Mouse (Mus musculus): Measurements from ENCODE around the gene Ebi3.

The Ebi3 gene

DNA sequence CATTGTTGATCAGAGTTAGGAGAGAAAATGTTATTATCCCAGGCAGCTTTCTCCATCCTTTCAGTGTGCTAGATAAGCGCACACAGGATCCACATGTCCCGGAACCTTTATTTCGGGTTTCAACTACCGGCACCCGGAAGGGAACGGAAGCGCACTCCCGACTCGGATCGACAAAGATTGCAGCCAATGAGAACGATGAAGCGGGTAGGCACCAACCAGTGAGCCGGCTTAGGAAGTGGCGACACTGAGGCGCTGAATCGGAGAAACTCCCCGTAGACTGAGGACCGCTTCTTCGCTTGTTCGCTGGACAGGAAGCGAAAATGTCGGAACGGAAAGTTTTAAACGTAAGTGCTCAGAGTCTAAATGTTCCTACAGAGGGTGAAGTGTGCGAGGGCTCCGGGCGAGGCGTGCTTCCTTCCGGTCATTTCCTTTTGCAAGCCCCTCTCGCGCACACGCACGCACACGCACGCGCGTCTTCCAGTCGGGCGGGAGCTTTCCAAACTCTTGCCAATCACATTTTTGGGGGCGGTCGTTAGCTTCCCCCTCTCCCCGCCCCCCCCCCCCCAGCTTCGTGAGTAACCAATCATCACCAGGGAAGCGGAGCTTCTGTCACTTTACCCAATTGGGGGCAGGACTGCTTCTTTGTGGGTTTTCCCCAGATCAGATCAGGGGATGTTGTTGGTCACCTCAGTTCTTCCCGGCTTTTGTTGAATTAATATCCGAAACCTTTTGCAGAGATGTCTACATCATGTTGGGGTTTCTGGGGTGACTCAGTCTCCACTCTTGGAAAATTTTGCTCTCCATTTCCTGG lies 6.7 kb downstream of the Ebi3 start, which contains the start of gene Yju2:
Gene Yju2, plus strand, starts transcription at position 182 of the 811 bp plus-strand sequence.
- peak; percentile 94 for DNase-seq (ENCODE audit: low spot score)

- DNase-seq (ENCODE audit: low spot score), result no peak
Observed at GRCm38 (mm10) chr17:55959946-55960740, 7.7 kb downstream of the Ebi3 start.

GRCm38 (mm10) chr17:55960791-55961190 lies 8.4 kb downstream of the Ebi3 start:
- DNase-seq (ENCODE audit: low spot score), result no peak

- peak; percentile 5 for DNase-seq (ENCODE audit: low spot score)
Observed at GRCm38 (mm10) chr17:55961631-55962030, 9.2 kb downstream of the Ebi3 start.

DNA sequence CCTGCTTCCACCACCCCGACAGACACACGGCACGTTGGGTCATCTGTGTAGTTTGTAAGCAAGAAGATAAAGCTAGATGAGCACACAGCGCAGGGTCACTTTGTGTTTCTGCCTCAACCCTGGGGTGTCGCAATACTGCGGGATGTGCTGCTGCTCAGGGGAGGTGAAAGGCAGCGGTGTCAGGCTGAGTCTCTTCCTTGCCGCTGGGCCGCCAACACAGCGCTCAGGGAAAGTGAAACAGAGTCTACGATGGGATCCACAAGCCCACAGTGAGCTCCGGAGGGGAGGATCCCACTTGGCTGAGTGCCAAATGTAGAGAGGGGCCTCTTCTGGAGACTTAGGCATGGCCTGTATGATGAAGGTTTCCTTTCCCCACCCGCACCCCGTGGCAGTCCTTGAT lies 10.7 kb downstream of the Ebi3 start:
- DNase-seq (ENCODE audit: low spot score), result no peak

DNA sequence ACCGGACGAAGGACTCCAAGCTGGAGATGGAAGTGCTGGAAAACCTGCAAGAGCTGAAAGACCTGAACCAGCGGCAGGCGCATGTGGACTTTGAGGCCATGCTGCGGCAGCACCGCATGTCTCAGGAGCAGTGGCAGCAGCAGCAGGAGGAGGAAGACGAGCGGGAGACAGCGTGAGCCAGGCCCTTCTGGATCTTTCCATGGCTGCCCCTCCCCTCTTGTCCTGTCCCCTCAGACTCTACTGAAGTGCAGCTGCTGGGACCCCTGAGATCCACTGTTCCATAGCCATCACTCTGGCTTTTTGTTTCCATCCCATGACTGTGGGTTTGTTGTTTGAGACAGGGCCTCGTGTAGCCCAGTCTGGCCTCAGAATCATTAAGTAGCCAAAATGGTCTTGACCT lies 12.1 kb downstream of the Ebi3 start:
- no peak for DNase-seq (ENCODE audit: low spot score)

GRCm38 (mm10) chr17:55964996-55965395 lies 12.6 kb downstream of the Ebi3 start:
- DNase-seq (ENCODE audit: low spot score), result no peak

- DNase-seq (ENCODE audit: low spot score), result no peak
Observed at GRCm38 (mm10) chr17:55967186-55967585, 14.7 kb downstream of the Ebi3 start.

DNA sequence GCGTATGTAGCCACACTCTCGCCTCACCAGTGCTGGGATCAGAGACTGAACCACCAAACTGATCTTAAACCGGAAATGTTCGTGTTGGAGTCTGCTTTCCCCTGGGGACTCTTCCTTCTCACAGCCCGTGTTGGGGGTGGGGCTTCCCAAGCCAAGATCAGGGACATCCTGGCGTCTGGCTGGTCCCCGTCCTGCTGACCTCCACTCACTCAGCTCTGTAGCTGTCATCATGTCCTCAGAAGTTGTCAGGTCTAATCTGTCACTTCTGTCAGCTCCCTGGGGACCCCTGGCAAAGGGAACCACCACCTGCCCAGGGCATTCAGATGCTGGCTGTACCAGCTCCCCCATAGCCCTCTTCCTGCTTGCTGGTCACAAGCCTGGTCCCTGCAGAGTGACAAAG lies 15.8 kb downstream of the Ebi3 start:
- DNase-seq (ENCODE audit: low spot score), result no peak

DNA sequence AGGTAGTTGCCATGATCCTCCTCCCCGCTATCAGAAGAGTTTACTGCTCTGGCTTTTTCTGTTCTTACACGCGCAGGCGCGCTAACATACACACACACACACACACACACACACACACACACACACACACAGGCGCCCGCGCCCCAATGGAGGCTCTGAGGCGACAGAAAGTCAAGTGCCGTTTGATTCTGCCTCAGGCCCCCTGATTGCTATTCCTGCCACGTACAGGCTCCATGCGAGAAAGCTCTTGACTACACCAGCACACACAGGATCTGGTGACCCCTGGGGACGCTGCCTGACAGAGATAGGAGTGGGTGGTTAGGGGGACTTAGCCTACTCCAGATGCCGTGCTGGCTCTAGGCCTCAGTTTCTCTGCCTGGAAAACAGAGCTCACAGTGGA lies 17.1 kb downstream of the Ebi3 start:
- no peak for DNase-seq (ENCODE audit: low spot score)

GRCm38 (mm10) chr17:55969966-55970891 lies 17.8 kb downstream of the Ebi3 start, which contains the start of gene Shd:
Gene Shd, plus strand, starts transcription at chr17:55970467.
- DNase-seq (ENCODE audit: low spot score), result no peak

- DNase-seq (ENCODE audit: low spot score), result no peak
Observed at GRCm38 (mm10) chr17:55971453-55971852, 19.0 kb downstream of the Ebi3 start.

DNA sequence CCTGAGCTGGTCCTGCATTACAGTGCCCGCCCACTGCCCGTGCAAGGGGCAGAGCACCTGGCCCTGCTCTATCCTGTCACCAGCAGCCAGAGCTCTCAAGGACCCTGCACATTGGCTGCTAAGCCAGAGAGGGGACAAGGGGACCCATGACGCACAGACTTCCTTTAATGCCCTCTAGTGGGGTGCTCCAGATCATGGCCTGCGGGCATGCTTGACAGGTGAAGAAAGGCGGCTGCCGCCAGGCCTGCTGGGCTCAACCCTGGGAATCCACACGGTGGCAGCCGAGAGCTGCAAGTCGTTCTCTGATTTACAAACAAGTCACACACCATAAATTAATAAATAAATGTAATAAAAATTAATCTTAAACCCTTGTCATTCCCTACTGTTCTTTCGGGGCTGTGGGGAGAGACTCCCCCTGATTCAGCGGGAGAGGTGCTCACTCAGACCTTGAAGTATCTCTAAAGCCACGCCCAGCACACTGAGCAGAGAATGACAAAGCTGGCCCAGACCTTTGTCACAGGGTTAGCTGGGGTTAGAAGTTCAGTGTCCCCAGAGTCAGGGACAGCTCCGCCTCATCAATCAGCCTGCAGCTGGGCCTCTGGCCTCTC lies 23.9 kb downstream of the Ebi3 start:
- DNase-seq (ENCODE audit: low spot score), result no peak

GRCm38 (mm10) chr17:55977301-55977700 lies 24.9 kb downstream of the Ebi3 start:
- no peak for DNase-seq (ENCODE audit: low spot score)

GRCm38 (mm10) chr17:55986030-55986961 lies 33.9 kb downstream of the Ebi3 start, which contains the start of gene Fsd1:
Gene Fsd1, plus strand, starts transcription at chr17:55986509.
- peak; percentile 76 for DNase-seq (ENCODE audit: low spot score)

- DNase-seq (ENCODE audit: low spot score), result no peak
Observed at GRCm38 (mm10) chr17:55990278-55990898, 37.9 kb downstream of the Ebi3 start.

DNA sequence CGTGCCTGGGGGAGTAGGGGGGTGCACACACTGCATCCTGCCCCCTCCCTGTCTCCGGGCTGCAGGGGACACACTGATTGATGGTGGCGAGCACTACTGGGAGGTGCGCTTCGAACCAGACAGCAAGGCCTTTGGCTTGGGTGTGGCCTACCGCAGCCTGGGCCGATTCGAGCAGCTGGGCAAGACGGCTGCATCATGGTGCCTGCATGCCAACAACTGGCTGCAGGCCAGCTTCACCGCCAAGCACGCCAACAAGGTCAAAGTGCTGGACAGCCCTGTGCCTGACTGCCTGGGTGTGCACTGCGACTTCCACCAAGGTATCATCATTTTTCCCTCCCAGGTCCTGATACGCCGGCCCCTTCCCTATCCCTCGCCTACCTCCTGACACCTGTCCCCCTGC lies 43.6 kb downstream of the Ebi3 start:
- no peak for DNase-seq (ENCODE audit: low spot score)

- DNase-seq (ENCODE audit: low spot score), result no peak
Observed at GRCm38 (mm10) chr17:55999794-56000499, 47.5 kb downstream of the Ebi3 start.

GRCm38 (mm10) chr17:56003000-56003399 lies 50.6 kb downstream of the Ebi3 start:
- no peak for DNase-seq (ENCODE audit: low spot score)
